Mouse (Mus musculus) midbrain, embryonic 16.5 days (tissue): ENCODE data around the gene Gm36028. TPM values are rescaled to one million over a fixed set of nuclear protein-coding genes. Genes with fewer than 3 reads are reported as not detected.

Experiments used
- ATAC-seq: fragments of 200-750 bp; cut with Nextera tagmentation; 2 replicates; pipeline ENCODE4 v1.8.0; 2017; ENCODE audit warnings: moderate TSS enrichment
- H3K27ac ChIP-seq: fragments of 300-500 bp; sonication (generic); 2 replicates; pipeline ENCODE4 v1.5.1; 2014; ENCODE audit warnings: mild to moderate bottlenecking, low read length, mixed read lengths
- H3K27me3 ChIP-seq: fragments of 300-500 bp; sonication (generic); 2 replicates; pipeline ENCODE4 v1.6.1; 2014; ENCODE audit warnings: low read depth, low read length, mixed read lengths; ENCODE audit not compliant: control insufficient read depth, insufficient read depth
- H3K36me3 ChIP-seq: fragments of 300-500 bp; sonication (generic); 2 replicates; pipeline ENCODE4 v1.6.1; 2014; ENCODE audit warnings: mild to moderate bottlenecking, low read length, moderate library complexity, mixed read lengths; ENCODE audit not compliant: control insufficient read depth, insufficient read depth
- H3K4me1 ChIP-seq: fragments of 300-500 bp; sonication (generic); 2 replicates; pipeline ENCODE4 v1.6.1; 2014; ENCODE audit warnings: mild to moderate bottlenecking, low read length, mixed read lengths; ENCODE audit not compliant: control insufficient read depth, insufficient read depth
- H3K4me2 ChIP-seq: fragments of 300-500 bp; sonication (generic); 2 replicates; pipeline ENCODE4 v1.6.1; 2014; ENCODE audit warnings: mild to moderate bottlenecking, low read length, mixed read lengths
- H3K4me3 ChIP-seq: fragments of 300-500 bp; sonication (generic); 2 replicates; pipeline ENCODE4 v1.5.1; 2014; ENCODE audit warnings: low read depth, mild to moderate bottlenecking, low read length, moderate library complexity, mixed read lengths
- H3K9ac ChIP-seq: fragments of 300-500 bp; sonication (generic); 2 replicates; pipeline ENCODE4 v1.6.1; 2014; ENCODE audit warnings: low read depth, low read length, mixed read lengths
- H3K9me3 ChIP-seq: fragments of 300-500 bp; sonication (generic); replicated peaks from 2 replicates; pipeline ENCODE4 v1.6.1; 2014; ENCODE audit warnings: mild to moderate bottlenecking, low read length, mixed read lengths; ENCODE audit not compliant: control insufficient read depth, poor library complexity, severe bottlenecking
- WGBS: fragments of 180-500 bp; shearing (Covaris S2); extraction: QIAGEN DNeasy Blood & Tissue Kit; methylation state at CpG from one replicate; pipeline ENCODE4 v1.1.7; 2014; 5-methylcytosine and 5-hydroxymethylcytosine counted together
- polyA plus RNA-seq: library from polyadenylated mRNA; unstranded; fragments of >200 nt; fragmentation: Nextera tagmentation; extraction: Ambion mirVana; gene quantifications from 2 replicates; pipeline ENCODE4 v1.2.1, GENCODE M21; 2015

Gene Gm36028
- polyA plus RNA-seq, 1 experiment from 2014 or later, result not detected

DNA sequence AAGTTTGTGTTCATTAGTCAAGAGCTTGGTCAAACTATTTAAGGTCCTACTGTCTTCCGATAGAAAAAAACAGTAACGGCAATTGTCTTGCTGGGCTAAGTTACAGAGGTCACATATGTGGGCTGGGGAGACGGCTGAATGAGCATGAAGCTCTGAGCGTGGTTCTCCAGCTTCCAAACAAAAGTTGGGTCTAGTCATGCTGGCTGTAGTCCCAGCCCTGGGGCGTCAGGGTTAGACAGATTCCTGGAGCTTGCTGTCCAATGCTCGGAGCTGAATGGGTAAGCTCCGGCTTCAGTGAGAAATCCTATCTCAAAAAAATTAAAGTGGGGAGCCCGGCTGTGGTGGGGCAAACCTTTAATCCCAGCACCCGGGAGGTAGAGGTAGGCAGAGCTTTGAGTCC is 7.7 kb downstream of the Gm36028 start:
- Histone ChIP-seq H3K9ac (no peak overlapping the region), H3K9me3 (no peaks in the 10 kb centered on the region), H3K4me1 (no peaks in the 10 kb centered on the region), H3K4me3 (no peak overlapping the region), H3K27me3 (no peaks in the 10 kb centered on the region), H3K4me2 (no peak overlapping the region), H3K36me3 (no peaks in the 10 kb centered on the region), H3K27ac (no peak overlapping the region)
- ATAC-seq, result no peak
- 69% methylated on average over 9 of the region's 9 CpGs for WGBS

DNA sequence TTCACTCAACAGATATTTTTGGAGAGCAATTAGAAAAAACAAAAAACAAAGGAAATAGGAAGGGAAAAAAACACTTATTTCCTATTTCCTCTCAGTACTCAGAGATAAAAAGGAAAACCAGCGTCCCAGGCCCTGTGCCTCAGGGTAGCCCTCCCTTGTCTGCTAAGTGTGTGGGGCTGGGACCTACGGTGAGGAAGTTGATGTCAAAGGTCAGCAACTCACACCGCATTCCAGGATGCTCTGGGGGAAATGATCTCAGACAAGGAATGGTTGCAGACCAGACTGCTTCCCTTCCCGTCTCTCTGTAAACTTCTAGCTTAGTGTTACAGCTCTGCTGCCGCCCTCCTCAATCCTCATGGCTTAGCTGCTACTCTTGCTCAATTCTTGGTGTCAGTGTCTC is 9.6 kb downstream of the Gm36028 start:
- Histone ChIP-seq H3K9ac (no peak overlapping the region), H3K9me3 (no peaks in the 10 kb centered on the region), H3K4me3 (no peak overlapping the region), H3K4me2 (no peak overlapping the region), H3K36me3 (no peaks in the 10 kb centered on the region), H3K27me3 (no peaks in the 10 kb centered on the region), H3K27ac (no peak overlapping the region), H3K4me1 (no peaks in the 10 kb centered on the region)
- no peak for ATAC-seq
- WGBS, result 66% methylated on average over 5 of the region's 5 CpGs

- 92% methylated on average over 3 of the region's 3 CpGs for WGBS
- H3K9ac ChIP-seq, result no peak overlapping the region
- no peak overlapping the region for H3K4me2 ChIP-seq
- no peaks in the 10 kb centered on the region for H3K36me3 ChIP-seq
- no peaks in the 10 kb centered on the region for H3K9me3 ChIP-seq
- no peak overlapping the region for H3K27ac ChIP-seq
- H3K27me3 ChIP-seq, result no peaks in the 10 kb centered on the region
- H3K4me1 ChIP-seq, result no peaks in the 10 kb centered on the region
- ATAC-seq, result no peak
- no peak overlapping the region for H3K4me3 ChIP-seq
These were observed 13.9 kb downstream of the Gm36028 start for GRCm38 (mm10) chr16:37847081-37847480.

DNA sequence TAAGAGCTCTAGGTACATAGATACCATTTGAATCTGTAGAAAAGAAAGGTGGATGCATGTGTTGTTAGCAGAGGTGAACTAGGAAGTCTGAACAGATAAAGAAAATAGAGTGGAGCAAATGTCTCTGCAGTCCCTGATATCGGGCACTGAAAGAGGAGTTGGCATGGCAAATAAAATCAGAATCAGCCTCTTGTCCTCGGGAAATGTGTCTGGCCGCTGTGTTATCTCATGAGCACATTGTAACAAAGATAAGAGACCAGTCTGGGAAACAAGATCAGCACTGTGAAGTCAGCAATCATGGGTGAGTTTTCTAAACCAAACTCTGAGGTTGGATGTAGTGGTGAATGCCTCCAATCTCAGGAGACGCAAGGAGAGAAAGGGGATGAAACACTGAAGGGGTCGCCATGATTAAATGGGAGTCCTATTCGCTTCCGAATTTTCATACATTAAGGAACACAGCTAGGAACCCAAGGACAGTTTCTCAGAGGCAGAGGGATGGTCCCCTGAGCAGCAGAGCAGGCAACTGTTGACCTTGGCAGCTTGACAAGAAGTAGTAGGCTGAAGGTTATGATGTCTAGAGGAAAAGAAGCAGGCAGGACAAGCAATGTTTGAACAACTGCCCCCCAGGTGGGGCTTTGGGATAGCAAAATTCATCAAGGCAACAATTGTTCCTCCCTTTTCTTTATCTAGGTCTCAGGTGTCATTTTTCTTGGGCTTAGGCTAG is 15.6 kb downstream of the Gm36028 start:
- Histone ChIP-seq H3K9ac (no peak overlapping the region), H3K4me3 (no peak overlapping the region), H3K9me3 (no peaks in the 10 kb centered on the region), H3K4me1 (no peaks in the 10 kb centered on the region), H3K4me2 (no peak overlapping the region), H3K27ac (no peak overlapping the region), H3K36me3 (no peaks in the 10 kb centered on the region), H3K27me3 (no peaks in the 10 kb centered on the region)
- 85% methylated on average over 7 of the region's 7 CpGs for WGBS
- ATAC-seq, result no peak

DNA sequence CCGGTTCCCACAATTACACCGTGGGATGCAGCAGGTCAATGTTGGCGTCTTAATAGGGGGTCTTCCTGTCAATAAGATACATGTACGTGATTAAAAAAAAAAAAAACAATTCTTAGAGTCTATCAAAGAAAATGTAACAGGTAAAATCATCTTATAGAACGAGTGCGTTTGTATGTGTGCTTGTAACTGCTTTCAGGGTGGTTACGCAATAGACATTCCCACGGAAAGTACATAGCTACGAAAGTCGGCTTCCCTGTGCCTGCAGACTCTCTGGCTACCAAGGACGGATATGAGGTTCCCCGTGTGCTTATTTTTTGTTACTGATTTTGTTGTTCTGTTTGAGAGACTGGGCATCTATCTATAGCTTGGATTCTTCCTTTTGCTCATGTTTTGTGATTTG is 17.2 kb downstream of the Gm36028 start:
- Histone ChIP-seq H3K36me3 (no peaks in the 10 kb centered on the region), H3K27ac (no peak overlapping the region), H3K9ac (no peak overlapping the region), H3K4me3 (no peak overlapping the region), H3K4me2 (no peak overlapping the region), H3K4me1 (no peaks in the 10 kb centered on the region), H3K9me3 (no peaks in the 10 kb centered on the region), H3K27me3 (no peaks in the 10 kb centered on the region)
- 92% methylated on average over 12 of the region's 12 CpGs for WGBS
- ATAC-seq, result no peak

DNA sequence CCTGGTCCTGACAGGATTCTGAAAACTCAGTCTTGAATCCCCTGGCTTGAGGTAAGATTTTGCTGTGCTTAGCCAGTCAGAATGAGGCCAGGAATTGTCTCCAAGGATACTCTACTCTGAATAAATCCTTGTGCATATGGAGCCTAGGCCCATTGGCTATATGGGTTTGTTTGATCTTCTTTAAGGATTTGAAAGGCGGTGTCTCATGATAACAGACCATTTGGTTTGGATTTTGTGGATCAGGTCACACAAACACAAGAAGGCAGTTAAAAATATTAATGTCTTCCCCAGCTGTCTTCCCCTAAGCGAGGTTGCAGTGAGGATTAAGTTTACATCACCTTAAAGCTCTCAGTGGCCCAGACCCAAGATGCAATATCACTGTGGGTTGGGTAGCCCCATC is 18.5 kb downstream of the Gm36028 start:
- no peak for ATAC-seq
- 79% methylated on average over 2 of the region's 2 CpGs for WGBS
- Histone ChIP-seq H3K9ac (no peak overlapping the region), H3K4me1 (no peaks in the 10 kb centered on the region), H3K4me3 (no peak overlapping the region), H3K36me3 (no peaks in the 10 kb centered on the region), H3K4me2 (no peak overlapping the region), H3K9me3 (no peaks in the 10 kb centered on the region), H3K27ac (no peak overlapping the region), H3K27me3 (no peaks in the 10 kb centered on the region)

DNA sequence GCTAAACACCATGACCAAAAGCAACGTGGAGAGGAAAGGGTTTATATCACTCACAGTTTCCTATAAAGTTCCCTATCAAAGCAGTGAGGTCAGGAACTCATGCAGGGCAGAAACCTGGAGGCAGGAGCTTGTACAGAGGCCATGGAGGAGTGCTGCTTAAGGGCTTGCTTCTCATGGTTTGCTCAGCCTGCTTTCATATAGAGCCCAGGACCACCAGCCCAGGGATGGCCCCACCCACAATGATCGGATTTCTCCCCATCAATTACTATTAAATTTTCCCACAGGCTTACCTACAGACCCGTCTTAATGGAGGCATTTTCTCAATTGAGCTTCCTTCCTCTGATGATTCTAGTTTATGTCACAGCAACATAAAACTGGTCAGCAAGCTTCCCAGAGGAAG is 23.4 kb downstream of the Gm36028 start:
- Histone ChIP-seq H3K36me3 (no peaks in the 10 kb centered on the region; the same call in 1 of the 2 replicates), H3K4me1 (no peaks in the 10 kb centered on the region), H3K4me2 (no peak overlapping the region), H3K4me3 (no peak overlapping the region), H3K9me3 (no peaks in the 10 kb centered on the region), H3K27ac (no peak overlapping the region), H3K9ac (no peak overlapping the region), H3K27me3 (no peaks in the 10 kb centered on the region)
- 81% methylated on average over 3 of the region's 3 CpGs for WGBS
- no peak for ATAC-seq

DNA sequence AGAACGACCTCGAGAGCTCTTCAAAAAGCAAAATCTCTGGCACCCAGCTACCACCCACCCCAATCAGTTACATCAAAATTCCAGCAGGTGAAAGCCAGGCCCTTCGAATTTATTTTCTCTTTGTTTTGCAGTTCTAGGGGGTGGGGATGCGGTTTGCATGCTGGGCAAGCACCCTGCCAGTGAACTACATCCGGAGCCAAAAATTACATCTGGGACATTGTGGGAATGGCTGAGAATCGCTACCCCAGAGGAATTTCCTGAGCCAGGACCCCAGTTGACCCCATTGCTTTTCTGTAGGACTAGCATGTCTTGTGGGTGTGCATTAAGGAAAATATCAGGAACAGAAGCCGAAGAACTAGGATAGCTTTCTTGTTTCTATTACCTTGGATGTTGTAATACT is 29.9 kb downstream of the Gm36028 start:
- H3K36me3 ChIP-seq, result peaks cover 4% of the 10 kb centered on the region; the same call in 1 of the 2 replicates
- no peaks in the 10 kb centered on the region for H3K27me3 ChIP-seq
- no peaks in the 10 kb centered on the region for H3K9me3 ChIP-seq
- no peak for ATAC-seq
- H3K4me3 ChIP-seq, result no peak overlapping the region
- no peak overlapping the region for H3K27ac ChIP-seq
- WGBS, result 76% methylated on average over 7 of the region's 7 CpGs
- no peak overlapping the region for H3K4me2 ChIP-seq
- no peak overlapping the region for H3K9ac ChIP-seq
- no peaks in the 10 kb centered on the region for H3K4me1 ChIP-seq

- 98% methylated on average over 3 of the region's 3 CpGs for WGBS
- H3K36me3 ChIP-seq, result 0 out of 2 replicates have a peak, but pooled peaks cover 4% of the 10 kb centered on the region
- ATAC-seq, result no peak
These were observed 34.7 kb downstream of the Gm36028 start for GRCm38 (mm10) chr16:37826286-37826685.

More at GRCm38 (mm10) chr16:37826286-37826685, 34.7 kb downstream of the Gm36028 start:
- Histone ChIP-seq H3K4me2 (no peak overlapping the region), H3K27ac (no peak overlapping the region), H3K4me1 (no peaks in the 10 kb centered on the region; the same call in 1 of the 2 replicates), H3K9me3 (no peaks in the 10 kb centered on the region), H3K4me3 (no peak overlapping the region), H3K27me3 (no peaks in the 10 kb centered on the region), H3K9ac (no peak overlapping the region)
